Mouse (Mus musculus) WW6 (cell line): Measurements from ENCODE around the gene Rad9a.
"Not testable (repeated sequence)": the region's sequence is repeated elsewhere in the genome, so short reads cannot be mapped to it uniquely, and the experiment has no call there.

Experiments
- DNase-seq: peaks from one replicate; pipeline ENCODE4 v3.0.0-alpha.2; 2013; ENCODE audit warnings: low read depth, low spot score

Gene Rad9a

DNA sequence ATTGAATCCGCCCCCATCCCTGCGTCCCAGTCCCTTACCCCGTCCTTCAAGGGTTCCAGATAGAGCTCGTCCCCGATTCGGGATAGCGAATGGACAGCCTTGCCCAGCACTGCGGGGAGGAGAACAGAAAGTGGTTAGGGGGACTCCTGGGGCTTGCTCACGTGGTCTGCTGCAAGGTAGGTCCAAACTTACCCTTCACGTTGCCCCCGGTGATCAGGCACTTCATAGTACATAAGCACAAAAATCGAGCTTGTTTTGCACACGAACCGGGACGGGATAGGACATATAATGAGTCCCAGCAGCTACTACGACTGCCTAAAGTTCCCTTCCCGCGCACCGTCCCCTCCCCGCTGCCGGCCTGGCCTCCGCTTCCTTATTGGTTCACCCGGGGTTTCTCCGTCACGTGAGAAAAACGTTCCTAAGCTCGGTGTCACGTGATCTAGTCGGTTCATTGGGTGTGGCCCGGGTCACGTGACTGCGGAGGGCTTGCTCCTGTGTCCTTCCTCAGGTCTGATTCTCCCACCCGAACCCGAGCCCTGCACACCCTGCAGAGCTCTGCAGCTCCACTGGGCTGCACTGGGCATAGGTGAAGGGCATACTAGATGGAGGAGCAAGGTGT, at the start of gene Rad9a:
Gene Rad9a, minus strand, starts transcription at position 372 of the 619 bp plus-strand sequence.
- DNase-seq, result peak; percentile 92

DNA sequence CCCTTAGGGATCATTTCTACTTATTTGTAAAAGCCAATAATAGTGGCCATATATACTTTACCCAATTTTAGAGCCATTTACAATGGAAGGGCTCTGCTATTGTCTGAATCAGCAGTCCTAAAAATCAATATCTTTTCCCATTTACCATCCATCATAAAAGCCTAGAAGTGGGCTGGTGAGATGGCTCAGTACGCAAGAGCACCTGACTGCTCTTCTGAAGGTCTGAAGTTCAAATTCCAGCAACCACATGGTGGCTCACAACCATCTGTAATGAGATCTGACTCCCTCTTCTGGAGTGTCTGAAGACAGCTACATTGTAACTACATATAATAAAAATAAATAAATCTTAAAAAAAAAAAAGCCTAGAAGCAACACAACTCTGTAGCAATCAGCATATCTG, 47.2 kb upstream of the Rad9a start:
- not testable (repeated sequence) for DNase-seq

DNA sequence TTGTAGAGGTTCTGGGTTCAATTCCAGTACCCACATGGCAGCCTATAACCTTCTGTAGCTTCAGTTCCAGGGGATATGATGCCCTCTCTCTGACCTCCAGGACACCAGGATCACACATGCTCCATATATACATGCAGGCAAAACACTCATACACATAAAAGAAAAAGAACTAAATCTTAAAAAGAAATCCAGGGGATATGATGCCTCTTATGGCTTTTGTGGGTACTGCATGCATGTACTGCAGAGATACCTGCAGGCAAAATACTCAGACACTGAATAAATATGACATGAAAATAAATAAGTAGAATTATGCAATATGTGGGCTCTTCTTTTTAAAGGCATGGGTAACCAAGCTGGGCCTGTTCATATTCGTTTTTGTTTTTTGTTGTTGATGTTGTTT, 45.5 kb upstream of the Rad9a start:
- DNase-seq, result no peak

DNA sequence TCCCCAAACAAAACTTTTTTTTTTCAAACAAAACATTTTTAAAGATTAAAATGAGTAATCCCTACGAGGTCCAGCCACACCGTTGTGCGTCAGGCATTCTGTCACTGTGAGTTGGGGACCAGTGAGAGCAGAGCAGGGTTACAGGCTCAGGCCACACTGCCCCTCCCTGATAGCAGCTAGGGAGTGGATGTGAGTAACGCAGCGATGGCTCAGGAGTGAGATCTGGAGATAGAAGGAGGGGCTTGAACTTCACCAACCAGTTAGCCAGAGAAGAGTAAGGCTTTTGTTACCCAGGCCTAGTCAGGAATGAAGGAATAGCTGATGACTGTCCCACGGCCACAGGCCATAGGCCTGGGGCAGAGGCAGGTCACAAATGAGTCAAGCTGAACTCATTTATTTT, 43.3 kb upstream of the Rad9a start:
- no peak for DNase-seq

DNA sequence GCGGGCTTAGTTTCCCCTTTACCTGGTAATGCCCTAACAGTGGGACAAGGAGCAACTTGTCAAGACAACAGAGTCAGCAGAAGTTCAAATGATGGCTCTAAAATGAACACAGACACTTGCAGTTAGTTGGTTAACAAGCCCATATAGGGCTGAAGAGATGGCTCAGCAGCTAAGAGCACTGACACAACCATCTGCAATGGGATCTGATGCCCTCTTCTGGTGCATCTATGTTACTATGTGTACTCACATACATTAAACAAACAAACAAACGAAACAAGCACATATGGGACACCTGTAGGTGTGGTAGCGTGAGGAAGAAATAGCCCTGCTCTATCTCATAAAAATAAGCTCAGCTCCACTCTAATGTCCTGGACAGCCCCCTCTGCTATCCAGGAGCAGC, 41.0 kb upstream of the Rad9a start:
- no peak for DNase-seq

DNA sequence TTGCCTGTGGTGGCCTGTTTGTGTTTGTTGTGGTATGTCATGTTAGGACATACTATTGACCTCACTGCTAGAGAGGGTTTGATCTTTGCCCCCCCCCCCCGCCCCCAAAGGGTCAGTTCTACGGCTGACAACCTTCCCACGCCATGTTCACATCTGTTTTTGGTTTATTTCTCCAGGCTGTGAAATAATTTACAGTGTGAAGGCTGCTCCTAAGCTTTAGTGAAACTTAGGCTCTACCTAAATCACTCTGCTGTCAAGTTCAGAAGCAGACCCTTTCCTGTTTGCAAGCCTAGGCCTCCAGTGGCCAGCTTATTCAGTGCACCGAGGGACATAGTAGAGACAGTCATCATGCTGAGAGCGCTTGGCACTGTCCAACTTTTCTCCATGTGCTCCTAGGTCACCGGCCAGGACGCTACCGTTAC, 38.8 kb upstream of the Rad9a start:
- DNase-seq, result no peak

DNA sequence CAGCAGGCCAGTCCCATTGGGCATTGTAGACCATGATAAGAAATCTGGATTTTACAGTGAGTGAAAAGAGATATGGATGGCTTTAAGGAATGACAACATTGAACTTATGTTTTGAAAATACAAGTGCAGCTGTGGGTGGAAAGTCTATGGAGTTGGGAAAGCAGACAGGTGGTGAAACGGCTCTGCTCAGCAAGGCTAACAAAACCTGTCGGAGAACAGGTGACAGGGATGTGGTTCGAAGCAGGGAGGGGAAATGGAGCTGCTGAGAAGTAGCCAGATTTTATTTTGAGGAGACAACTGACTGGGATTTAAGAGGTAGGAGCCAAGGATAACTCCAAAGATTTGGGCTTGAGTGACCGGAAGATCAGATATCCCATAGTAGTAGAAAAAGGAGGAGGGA, 33.1 kb upstream of the Rad9a start:
- DNase-seq, result no peak

DNA sequence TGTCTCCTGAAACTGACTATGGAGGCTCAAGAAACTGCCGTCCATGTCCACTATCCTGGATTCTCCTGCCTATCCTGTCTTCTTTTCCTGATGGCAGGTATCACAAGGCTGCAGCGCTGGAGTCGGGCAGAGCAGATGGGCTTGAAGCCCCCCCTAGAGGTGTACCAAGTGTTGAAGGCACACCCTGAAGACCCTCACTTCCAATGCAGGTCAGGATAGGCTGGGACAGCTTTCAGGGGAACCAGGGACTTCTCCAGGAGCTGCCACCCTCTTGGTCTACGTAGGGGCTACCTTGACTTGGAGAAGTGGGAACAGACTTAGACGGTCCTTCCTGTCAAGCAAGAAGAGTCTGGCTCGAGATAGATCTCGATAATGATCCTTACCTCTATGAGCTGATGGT, 31.2 kb upstream of the Rad9a start:
- DNase-seq, result no peak

DNA sequence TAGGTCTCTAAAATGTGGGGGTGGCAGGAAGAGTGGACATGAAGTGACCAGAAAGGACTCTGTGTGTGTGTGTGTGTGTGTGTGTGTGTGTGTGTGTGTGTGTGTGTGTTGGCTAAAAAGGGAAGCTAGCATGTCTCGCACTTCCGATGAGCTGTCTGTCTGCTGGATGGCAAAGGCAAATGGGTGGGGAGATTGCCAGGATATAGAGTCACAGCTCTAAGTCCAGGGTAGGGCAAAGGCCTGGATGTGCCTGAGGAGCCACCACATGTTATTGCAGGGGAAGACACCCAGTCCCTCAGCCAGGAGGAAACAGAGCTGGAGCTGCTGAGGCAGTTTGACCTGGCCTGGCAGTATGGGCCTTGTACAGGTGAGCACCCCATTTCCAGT, 30.7 kb upstream of the Rad9a start:
- DNase-seq, result no peak

DNA sequence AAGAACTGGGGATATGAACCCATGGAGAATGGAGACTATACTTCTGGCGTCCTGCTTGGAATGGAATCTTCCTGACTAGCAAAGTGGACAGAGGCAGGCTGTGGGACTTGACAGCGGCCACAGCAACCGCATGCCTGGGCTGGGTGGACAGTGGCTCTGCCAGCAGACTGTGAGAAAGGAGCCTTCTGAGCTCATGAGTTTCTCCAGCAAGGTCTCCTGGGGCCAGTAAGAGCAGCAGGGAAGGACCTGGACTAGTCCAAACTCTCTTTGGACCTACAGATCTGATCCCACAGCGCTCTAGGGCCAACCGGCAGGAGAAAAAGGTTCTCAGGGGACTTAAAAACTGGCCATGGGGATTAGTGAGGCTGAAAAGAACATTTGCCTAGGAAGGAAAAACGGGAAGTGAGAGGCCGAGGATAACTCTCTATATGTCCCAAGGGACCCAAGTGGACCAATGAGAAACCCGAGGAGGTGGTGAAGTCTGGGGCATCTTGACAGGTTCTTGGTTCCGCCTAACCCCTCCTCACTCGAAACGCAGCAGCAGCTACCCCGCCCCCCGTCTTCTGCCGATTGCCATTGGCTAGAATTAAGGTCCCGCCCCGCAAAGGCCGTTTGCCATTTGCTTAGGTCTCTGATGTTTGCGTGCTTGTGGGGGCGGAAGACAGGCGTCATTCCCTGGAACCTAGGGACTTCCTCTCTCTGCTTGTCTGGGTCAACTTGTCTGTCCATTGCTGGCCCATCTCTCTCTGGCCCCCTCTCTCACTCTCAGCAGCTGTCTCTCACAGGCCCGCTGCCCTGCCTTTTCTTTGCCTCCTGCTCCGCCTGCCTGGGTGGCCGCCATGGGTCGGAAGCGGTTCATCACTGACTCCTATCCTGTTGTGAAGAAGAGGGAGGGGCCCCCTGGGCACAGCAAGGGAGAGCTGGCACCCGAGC, 30.1 kb upstream of the Rad9a start, which contains the start of gene Pold4:
Gene Pold4, plus strand, starts transcription at position 647 of the 933 bp plus-strand sequence.
- peak; percentile 67 for DNase-seq

DNA sequence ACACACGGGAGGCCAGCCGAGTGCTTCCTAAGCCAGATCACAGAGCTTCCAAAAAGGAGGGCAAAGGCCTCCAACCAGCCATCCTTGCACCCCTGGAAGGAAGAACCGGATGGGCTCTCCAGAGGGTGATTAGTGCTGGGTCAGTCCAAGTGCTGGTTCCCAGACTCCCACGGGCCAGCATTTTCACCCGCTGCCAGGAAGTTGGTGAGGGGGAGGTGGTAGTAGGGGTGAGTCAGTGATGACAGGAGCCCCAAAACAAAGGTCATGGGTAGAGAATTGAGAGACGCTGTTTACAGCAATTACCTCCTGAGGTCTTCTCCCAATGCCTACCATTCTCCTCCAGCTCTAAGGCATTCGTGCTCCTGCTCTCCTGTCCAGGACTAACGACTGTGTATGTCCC, 29.0 kb upstream of the Rad9a start:
- no peak for DNase-seq

DNA sequence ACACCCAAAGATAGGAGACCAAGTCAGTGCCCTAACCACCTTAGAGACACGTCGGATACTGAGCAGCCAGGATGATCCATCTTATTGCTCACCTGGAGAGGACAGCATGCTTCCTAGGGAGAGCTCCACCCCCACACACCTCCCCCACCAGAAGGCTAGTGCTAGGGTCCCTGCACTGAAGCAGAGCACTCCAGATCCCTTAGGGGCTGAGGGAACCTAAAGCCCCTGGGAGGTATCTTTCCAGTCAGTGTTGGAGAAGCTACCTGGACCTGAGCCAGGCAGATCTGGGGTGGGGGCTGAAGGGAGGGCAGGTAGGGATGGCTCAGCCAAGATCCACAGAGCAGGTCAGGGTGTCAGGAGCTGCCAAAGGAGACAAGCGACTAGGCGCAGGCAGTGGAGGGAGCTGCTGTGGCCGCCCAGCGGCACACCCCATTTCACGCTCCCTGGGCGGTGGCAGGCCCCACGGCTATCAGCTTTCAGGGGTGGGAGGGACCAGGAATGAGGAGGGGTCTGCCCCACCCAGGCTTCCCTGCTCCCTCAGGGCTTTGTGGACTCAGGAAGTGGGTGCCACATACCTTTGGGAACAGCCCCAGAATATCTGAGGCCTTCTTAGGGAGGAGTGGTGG, 28.1 kb upstream of the Rad9a start:
- DNase-seq, result no peak

DNA sequence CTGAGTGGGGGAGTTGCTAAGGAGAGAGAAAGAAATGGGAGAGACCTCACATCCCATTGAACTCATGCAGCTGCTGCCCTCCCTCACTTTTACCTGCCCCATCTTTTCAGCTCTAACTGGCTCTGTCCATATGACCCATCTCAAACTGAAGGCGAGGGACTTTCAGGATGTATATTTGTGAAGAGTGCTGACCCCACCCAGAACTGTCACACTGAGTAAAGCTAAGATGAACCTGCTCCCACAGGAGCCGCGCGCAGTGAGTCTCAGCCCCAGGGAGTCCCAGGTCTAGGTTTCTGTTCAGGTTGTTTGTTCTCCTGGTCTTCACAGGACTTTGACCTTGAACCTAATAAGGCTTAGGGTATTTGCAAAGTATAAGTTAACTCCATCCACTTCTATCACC, 27.4 kb upstream of the Rad9a start:
- DNase-seq, result no peak

DNA sequence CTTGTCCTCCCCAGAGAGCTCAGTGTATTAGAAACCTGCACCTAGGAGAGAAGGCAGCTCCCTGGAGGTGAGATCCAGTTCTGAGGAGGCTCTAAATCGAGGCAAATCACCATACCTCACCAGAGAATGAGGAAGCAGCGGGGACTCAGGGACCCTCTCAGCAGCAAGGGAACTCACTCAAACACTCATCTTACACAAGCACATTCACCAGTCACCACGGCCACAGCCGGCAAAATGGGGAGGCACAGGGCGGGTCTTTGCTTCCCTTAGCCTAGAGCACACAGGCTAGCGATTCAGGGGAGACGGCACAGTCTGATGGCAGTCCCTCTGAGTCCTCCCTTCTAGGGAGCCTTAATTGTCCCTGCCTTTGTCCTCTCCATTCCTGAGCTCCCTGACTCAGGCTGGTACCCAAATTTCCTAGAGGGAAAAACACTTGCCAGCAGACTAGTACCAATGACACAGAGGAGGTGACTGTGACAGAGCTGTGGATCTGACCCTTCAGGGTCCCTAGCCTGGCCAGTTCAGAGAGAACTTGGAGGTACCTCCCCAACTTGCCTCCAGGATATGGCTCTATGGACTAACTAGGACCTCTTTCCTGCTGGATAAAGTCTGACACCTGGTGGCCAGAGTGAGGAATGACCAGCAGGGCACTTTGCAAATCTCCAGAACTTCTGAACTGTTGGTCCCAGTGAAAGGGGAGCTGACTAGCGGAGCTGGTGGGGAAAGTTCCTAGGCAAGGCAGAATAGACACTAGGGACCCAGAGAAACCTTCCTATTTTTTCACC, 26.6 kb upstream of the Rad9a start:
- DNase-seq, result peak; percentile 61

DNA sequence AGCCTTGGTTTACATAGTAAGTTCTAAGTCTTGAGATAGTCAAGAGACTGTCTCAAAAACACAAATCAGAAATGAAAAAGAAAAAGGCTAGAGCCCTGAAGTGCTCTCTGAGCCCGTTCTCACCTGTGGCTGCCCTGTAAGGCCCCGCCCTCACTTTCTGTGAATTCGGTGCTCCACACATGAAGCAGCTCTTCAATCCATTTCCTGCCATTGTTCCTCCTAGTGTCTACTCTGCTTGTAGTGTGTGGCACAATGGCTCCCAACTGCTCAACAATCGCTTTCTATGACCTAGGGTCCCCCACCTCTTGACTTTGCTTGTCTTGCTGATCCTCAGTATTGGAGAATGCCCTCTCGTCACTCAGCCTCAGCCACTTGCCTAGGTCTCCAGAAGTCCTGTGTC, 26.0 kb upstream of the Rad9a start:
- DNase-seq, result no peak

DNA sequence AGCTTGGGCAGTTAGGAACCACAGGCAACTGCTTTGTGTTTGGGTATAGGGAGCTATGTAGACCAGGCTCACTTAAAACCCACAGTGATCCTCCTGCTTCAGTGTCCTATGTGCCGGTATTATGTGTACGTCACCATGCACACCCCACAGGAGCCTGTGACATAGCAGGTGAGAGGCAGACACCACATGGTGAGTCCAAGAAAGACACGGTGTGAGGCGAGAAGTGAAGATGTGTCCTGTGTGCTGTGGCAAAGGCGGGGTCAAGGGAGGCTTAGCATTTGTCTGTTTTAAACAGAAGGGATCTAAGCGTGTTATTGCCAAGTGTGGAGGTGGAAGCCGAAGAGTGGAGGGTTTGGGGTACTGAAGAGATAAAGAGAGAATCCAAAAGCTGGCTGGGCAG, 25.3 kb upstream of the Rad9a start:
- no peak for DNase-seq

DNA sequence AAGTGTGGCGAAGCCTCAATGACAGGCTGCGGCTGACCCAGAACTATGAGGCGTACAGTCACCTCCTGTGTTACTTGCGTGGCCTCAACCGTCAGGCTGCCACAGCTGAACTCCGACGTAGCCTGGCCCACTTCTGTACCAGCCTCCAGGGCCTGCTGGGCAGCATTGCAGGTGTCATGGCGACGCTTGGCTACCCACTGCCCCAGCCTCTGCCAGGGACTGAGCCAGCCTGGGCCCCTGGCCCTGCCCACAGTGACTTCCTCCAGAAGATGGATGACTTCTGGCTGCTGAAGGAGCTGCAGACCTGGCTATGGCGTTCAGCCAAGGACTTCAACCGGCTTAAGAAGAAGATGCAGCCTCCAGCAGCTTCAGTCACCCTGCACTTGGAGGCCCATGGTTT, 20.7 kb upstream of the Rad9a start:
- DNase-seq, result no peak

DNA sequence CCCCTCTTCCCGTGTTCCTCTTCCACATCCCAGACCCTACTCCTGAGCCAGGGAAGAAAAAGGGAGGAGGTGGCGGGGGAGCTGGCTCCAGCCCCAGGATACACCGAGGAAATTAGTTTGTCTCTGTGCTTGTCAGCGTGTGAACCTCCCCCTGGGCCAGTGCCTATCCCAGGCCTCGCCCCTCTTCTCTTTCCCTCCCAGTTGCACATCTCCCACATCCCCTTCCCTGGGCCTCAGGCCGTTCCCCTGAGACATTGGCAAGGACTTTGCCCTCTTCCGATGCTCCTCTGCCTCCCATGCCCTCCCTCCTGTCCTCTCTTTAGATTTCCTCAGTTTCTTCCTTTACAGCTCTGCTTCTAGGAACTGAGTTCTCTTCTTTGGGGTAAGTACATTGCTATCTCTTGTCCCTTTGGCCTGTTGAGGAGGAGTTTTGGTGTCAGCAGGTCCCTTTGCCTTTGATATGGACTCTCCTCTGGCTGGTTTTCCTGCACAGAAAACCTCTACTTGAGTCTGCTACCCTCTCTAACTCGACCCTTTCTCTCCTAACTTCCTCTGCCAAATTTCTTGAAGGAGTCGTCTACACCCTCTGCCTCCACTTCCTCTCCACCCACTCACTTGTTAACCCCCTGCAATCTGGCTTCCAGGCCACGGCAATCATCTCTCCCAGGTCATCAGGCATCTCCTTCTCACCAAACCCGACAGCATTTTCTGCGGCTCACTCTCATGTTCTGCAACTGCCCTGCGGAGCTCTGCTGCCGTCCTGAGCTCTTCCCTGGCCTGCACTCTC, 19.7 kb upstream of the Rad9a start:
- no peak for DNase-seq

DNA sequence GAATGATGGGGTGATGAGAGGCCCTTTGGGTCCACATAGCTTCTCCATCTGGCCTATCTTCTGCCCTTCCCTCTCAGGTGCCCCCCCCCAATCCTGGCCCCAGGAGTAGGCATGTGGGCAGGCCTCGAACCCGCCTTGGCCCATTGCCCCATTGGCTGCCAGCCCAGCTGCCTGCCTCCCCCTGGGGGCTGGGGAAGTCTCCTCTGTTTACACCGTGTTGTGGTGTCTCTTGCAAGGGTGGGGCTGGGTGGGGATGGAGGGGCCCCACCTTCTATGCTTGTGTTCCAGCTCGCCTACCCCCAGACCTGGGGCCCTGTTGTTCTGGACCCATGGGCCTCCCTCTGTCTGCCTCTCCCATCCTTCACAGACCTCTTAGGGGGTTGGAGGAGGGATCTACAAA, 19.0 kb upstream of the Rad9a start:
- DNase-seq, result no peak

DNA sequence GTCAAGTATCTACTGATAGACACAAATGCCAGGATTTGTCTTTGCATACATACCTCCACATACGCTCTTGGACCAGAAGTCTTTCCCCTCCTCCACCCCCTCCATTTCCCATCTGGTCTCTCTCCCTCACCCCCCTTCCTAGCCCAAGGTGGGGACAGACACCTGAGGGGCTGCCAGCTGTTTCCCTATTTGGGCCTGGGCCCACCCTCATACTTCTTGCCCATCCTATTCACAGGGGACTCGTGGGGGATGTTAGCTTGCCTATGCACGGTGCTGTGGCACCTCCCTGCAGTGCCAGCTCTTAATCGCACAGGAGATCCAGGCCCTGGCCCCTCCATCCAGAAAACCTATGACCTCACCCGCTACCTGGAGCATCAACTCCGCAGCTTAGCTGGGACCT, 18.5 kb upstream of the Rad9a start:
- no peak for DNase-seq

DNA sequence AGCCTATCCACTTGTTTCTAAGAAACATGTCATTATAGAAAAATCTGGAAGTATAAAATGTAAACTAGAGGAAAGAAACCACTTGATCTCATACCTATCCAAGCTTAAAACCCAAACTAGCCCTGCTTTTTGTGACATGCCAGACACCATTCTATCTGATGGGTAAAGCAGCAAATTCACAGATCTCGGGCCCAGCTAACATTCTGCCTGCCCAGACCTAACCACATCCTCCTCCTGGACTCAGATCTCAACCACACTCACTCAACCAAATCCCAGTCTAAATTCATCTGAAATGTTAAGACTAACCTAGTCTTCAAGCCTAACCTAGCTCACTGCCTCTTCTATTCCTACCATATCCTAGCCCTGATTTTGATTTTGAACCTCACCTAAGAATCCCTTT, 17.3 kb upstream of the Rad9a start:
- no peak for DNase-seq
